Mouse (Mus musculus) urinary bladder, postnatal 25 days (tissue): ENCODE measurements around the gene Scp2d1.
"Not testable (repeated sequence)": the region's sequence is repeated elsewhere in the genome, so short reads cannot be mapped to it uniquely, and the experiment has no call there.

ENCODE experiments used
- DNase-seq: peaks from one replicate; pipeline ENCODE4 v3.0.0; 2022; ENCODE audit warnings: low spot score

Gene Scp2d1

DNA sequence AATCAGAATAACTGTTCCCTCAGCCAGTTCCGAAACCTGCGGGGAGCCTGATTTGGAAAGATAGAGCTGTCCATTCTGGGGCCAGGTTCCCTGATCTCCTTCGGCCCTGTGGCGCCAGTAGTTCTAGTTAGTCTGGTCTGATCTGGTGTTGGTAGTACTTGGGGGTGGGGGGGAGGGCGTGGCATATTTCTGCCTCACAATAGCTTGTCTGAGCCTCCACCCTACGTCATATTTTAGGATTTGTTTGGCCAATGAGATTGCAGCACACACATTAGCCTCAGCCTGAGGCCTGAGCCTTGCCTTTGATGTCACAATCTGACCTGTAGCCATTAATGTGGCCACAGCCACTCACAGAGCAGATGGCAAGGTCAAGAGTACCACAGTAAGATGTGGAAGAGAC lies at the start of gene Scp2d1:
Scp2d1 (plus strand) TSS at position 301 of the 400 bp plus-strand sequence.
- not testable (repeated sequence) for DNase-seq

DNA sequence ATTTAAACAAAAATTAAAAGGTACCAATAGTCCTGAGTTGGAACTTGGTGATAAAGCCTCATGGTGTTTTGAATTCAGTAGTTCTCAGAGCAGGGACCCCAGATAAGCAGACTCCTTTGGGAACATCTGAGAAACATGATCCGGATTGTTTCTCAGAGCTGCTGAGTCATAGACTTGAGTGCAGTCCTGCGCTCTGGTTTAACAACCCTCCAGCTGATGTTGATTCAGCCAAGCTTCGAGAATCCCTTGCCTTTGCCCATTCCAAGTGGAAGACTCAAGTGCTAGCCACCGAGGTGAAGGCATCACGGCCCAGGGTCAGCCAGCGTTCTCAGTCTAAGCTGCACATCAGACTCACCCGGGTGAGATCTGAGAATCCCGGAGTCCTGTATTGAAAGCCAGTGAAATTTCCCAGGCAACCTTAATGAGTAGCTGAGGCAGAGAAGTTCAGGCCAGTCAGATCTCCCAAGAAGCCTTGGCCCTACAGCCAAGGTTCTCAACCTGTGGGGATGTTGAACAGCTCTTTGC lies 48.8 kb upstream of the Scp2d1 start:
- DNase-seq = no peak

DNA sequence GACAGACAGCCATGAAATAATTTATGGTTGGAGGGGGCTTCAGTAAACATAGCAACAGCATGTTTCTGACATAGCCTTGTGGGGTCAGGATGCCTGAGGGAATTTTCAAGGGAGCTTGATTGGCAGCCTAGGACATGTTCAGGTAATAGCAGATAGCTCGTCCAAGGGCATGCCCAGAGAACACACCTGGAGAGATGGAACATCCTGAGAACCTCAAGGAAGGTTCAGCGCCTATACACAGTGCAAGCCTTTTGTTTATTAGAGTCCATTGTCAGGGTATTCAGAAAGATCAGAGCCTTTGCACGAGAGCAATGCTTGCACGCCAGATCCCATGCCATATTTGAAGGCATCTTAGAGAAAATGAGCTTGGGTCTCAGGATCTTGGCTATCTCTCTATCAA lies 47.8 kb upstream of the Scp2d1 start:
- DNase-seq = no peak

DNA sequence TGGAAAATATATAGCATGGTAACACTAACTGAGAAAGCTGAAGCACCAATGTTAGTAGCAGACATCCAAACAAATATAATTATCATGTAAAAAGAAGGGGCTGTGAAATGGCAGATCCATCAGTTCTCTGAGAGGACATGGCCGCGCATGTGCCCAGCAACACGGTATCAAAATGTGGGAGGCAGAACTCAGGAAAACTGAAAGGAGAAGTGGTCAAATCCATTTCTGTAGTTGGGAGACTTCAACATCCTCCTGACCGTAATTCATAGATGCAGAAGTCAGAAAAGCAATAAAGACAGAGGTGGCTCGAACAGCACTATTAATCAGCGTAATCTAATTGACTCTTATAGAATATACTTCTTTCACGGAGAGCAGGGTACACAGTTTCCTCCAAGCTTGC lies 44.2 kb upstream of the Scp2d1 start:
- no peak for DNase-seq

DNA sequence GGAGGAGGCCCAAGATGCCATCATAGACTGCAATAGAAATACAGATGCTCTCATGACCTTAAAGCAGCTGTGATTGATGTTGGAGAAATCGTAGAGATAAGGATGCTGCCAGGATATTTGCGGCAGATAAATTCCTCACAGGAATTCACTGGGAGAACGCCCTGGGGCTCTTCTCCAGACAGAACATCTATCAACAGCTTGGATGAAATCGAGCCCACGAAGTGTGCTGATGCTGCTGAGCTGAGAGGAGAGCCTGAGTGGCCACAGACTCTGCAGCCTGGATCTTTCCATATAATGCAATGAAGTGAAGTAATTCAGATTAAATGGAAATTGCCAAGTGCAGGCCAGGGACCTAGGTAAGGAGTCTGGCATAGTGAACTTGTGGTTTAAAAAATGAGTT lies 42.7 kb upstream of the Scp2d1 start:
- no peak for DNase-seq

DNA sequence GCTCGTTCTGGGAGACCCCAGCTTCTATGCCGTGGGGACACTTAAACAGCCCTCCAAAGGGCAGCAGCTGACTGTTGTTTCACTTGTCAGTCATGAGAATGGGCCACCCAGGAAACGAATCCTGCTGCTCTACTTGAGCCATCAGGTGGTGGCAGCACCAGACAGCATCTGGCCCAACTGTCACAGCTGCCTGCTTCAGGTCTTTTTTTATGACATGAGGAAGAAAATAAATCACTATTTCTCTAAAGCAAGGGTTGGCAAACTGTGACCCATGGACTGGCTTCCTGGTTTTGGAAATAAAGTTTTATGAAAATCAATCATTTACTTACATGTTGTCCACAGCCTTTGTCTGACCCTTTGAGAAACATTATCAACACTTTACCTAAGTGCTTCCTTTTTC lies 41.6 kb upstream of the Scp2d1 start:
- DNase-seq = no peak

DNA sequence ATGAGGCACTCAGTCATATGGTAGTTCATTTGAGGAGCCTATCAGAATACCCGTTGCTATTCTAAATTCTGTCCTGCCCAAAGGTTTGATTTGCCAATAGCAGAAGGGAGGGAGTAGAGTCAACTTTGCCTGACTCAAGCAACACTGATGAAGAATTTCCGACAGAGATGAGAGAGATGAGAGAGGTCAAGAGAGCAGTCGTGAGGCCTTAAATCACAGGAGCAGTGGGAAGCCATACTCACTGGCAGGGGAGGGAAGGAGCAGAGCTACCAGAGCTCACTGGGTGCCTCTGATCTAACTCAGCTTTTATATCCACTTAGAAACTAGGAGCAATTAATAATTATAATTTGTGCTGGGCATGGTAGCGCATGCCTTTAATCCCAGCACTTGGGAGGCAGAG lies 41.0 kb upstream of the Scp2d1 start:
- DNase-seq = no peak

DNA sequence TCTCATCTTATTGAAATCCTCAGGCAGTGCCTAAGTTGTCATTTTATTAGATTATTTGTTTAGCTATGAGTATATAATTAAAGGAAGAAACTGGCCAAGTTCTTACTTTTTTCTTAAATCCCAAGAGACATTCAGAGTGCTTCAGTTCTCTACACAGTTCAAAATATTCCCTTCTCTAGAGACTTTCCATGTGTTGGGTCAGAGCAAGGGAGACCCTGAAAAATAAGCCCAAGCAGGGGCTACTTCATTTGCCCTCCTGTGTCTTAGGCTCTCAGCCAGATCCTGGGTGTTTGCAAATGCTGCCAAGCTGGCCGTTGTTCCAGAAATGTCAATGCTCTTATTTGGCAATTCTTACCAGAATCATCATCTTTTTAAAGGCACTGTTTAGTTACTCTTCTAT lies 40.3 kb upstream of the Scp2d1 start:
- no peak for DNase-seq

DNA sequence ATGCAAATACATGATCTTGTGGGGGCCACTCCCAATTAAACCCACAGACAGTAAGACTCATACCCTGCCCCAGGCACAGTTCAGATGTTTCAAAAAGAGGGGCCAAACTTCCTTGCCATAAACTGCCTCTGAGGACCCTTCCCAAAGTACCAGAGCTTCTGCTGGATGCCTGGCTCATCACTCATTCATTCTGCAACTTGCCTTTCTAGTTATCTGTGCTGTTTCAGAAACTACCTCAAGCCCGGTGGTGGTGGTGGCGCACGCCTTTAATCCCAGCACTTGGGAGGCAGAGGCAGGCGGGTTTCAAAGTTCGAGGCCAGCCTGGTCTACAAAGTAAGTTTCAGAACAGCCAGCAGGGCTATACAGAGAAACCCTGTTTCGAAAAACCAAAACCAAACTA lies 39.6 kb upstream of the Scp2d1 start:
- no peak for DNase-seq

DNA sequence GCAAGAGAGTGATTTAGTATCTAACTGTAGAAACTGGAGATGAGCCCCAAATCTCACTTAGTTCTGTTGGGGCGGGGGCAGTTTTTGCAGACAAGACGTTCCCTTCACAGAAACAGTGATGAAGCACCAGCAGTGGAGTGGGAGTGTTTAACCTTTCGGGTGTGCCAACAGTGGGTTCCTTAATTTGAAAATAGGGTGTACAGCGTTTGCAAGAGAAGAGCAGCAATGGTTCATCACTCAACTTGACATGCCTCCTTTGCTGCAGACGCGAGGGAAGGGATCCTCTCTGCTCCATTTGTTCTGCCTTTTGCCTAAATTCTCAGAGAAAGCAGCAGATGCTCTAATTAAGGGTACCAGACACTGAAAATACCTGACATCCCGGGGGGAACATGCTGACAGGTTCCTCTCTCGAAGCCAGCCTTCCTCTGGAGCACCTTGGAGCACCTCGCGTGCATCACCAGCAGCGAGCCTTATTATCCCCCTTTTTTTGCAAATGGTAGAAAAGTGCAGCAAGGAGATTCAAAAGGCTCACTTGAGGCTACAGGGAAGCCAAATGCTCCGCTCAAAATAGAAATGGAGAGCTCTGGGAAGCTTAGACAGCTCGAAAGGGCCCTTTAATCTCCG lies 31.7 kb upstream of the Scp2d1 start:
- DNase-seq = no peak

DNA sequence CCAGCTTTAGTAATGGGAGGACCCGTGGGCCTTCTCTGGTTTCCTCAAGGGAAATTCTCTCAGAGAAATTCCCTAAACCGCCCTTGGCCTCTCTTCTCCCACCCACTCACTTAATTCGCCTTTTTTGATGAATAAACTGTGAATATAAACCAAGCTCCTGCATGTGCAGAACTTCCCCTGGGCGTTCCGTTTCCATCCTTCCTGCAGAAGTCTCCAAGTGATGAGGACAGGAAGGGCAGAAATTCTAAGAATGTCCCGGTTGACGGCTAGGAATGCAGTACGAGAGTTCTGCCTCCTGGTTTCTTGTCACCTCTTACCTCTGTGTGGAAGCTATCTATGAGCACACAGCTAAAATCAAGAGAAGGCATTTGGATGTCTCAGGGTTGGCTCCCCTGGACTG lies 25.9 kb upstream of the Scp2d1 start:
- DNase-seq = no peak

DNA sequence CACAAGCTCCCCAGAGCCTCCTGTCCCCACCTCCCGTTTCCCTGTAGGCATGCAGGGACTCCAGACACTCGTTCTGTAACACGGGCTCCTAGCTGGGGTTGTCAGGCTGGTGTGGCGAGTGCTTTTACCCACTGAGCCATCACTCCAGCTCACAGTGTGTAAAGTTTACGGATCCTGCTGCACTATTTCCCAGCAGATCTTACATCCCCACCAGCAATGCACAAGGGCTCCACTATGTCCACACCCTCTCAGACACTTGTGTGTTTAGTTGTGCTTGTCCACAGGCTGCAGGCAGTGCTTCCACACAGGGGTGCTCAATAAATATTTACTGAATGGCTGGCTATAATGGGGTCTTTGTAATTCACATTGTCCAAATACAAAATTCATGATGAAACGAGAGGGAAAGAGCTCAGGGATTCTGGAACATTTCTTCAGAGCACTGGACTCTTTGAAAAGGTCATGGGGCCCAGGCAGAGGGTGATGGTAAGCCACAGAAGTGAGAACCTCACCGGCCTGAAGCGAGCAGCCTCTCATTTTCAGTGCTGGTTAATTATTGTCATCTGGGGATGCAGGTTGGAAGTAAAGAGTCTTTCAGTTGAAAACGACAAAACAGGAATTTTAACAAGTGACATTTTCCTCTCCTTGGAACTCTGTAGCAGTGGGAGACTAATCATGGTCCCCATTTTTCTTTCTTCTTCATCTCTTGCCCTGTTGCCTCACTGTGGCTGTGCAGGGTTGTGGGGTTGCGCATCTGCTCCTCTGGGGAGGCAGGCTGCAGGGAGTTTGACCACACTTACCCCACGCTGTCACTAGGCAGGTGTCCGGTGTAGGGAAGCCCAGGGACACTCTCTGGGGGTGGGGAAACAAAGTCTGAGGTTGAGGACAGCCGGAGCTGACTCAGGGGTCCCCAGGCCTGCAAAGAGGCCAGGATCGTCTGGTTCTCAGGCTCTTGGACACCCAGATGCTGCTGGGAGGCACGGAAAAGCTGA lies 15.4 kb upstream of the Scp2d1 start:
- no peak for DNase-seq

DNA sequence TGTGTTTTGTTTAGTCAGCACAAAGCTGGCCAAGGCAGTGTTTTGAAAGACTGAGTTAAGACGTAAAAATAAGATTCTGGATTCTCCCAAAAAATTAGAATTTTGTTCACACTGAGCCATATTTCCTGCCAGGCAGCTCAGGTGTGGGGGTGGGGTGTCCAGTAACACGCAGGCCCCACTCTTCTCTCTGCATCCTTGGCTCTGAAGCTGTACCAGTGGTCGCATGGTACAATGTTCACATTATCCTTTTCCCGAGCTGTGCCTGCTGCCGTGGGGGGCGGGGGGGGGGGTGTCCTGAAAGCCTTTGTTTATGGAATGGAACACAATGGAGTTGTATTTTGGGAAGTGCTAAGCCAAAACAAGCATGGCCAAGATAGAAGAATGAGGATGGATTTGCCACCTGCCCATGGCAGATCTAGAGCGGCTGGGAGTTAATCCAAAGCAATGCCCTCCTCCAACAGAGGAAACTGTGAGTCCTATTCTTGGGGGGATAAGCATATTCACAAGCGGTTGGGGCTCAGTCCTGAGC lies 5.1 kb downstream of the Scp2d1 start:
- no peak for DNase-seq

DNA sequence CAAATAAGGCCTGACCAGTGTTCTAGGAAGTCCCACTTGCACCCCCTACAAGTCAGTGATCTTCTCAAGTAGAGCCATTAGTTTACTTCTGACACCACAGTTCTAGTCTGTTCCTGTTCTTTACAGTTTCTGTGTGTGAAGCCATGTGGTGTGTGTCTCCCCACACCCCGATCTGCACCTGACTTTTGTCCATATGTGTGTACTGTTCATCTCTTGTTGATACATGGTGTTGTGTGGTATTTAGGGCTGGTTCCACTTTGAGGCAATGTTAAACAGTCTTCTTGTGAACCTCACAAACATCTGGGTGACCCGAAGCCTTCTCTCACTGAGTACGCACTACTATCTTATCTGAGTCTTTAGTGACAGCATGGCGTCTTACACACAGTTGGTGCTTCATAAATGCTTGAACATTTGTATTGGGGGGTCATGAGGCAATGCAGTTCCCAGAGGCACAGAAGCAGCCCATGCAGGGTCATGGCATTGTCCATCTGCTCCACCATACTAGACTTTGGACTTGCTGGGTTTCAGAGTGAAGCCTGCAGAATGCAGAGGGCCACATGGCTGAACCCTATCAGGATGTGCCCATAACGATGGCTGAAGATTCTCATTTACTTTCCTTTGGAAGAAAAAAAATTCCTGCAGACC lies 13.3 kb downstream of the Scp2d1 start:
- DNase-seq = no peak

DNA sequence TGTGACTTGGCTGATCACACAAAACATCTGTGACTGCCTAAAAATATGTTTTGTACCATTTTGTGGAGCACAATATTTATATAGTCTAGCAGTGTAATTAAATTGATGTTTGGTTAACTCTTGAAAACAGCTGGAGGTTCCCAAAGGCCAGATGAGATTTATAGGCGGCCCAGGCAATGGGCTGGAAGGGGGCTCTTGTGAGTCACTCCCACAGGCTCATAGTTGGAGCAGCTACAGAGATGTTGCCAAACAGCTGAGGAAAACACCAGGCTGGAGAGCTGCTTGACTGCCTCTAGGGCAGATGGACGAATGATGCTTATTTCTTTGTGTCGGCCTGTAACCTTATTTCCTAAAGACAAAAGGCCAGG lies 13.8 kb downstream of the Scp2d1 start:
- DNase-seq = no peak

DNA sequence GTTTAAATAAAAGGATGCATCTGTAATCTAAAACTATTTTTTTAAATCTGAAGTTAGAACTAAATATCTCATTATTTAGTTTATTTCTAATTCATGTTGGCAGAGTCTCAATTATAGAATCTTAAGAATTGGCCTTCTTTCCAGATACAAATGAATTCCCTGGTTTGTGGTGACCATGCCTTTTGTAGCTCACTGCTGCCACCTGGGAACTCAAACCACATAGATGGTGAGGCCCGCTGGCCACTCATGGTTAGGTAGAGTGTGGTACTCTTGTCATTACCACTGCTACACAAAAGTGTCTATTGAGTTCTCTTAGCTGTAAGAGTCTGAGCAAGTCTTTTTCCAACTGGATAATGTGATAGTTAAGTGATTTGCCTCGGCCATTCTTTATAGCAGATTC lies 45.4 kb downstream of the Scp2d1 start:
- no peak for DNase-seq
